Mouse (Mus musculus) kidney, adult 9 months (tissue): ENCODE results near the gene Ascc3.

Experiments used
- DNase-seq: peaks from one replicate; pipeline ENCODE4 v3.0.0; 2022

Ascc3 gene

GRCm38 (mm10) chr10:50763457-50764310 lies 171.2 kb downstream of the Ascc3 start:
- peak; percentile 34 for DNase-seq

DNA sequence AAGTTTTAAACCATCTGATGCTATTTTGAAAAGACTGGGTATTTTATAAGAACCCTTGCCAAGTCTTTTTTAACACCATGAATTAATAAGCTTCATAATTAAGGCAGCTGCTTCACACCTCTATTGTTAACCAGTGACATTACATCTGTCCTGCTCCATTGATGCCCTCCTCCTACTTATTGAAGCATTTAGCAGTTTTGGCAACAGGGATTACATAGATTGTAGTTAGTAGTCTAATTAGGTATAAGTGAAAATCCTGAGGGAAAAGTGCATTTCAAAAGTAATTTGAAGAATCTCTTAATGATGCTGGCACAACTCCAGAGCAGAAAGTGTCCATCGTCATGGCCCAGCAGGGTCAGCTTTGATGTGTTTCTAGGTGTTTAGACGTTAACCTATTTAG lies 180.3 kb downstream of the Ascc3 start:
- no peak for DNase-seq

DNA sequence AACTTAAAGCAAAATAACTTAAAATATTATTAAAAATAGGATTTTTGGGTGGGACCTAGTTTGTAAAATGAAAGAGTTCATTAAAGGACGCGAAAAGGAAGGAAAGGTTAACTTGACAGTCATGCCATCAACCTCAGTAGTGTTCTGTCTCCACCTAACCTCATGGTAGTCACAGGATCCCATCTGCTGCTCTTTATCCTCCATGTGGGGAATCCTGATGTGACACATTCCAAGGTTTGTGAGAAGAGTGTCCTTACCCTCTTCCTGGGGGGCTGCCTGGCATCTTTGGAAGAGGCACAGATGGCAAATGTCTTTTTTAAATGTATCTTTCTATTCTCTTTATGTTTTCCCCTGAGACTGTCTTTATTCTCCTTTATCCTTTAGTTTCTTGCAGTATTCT lies 181.4 kb downstream of the Ascc3 start:
- no peak for DNase-seq

- no peak for DNase-seq
These were observed 200.4 kb downstream of the Ascc3 start for GRCm38 (mm10) chr10:50792840-50793239.

GRCm38 (mm10) chr10:50801594-50801993 lies 209.1 kb downstream of the Ascc3 start:
- DNase-seq: peak; percentile 28

DNA sequence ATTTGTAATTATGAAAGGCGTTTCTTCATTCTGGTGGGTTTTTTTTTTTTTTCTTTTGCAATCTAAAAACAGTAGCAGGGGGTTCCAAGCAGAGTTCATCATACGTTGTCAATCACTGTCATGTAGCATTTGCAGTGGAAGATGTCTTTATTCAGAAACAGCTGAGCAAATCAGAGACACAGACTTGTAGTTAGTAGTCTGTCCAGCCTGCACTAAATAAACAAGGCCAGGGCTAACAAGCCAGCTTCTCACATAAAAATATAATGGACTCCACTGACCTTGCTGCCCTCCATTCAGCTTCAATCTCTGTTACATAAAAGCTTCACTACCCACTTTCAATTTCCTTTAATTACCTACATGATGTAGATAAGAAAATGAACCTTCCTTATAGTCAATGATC lies 209.9 kb downstream of the Ascc3 start:
- no peak for DNase-seq

DNA sequence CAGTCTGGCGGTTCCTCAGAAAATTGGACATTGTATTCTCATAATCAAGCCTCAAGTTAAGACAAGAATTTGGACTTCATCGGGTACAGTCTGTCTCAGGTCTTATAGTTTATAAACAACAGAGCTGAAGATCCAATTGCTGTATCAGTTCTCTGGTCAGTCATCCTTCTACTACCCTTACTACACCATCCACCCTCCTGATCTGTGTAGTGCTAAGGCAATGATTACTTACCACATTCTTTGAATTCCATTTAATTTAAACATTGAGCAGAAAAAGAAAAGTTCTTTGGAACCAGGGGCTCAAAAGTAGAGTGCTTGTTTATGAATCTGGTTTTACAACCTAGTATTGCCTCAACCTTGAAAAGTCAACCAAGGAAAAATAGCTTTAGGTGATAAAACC lies 213.7 kb downstream of the Ascc3 start:
- no peak for DNase-seq

DNA sequence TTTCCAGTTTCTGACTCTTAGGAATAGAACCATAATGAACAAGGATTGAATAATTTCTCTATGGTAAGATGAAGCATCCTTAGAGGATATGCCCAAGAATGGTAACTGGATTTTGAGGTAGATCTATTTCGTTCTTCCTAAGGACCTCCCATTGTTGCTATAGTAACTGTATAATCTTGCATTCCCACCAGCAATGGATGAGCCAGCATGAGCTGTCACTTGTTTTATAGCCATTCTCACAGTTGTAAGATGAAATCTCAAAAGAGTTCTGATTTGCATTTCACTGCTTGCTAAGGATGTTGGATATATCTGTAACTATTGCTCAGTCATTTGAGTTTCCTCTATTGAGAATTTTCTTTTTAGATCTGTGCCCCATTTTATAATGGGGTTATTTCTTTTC lies 229.9 kb downstream of the Ascc3 start:
- no peak for DNase-seq

- no peak for DNase-seq
These were observed 234.4 kb downstream of the Ascc3 start for GRCm38 (mm10) chr10:50826829-50827228.

GRCm38 (mm10) chr10:50834533-50834932 lies 242.1 kb downstream of the Ascc3 start:
- no peak for DNase-seq

- DNase-seq: no peak
These were observed 250.9 kb downstream of the Ascc3 start for GRCm38 (mm10) chr10:50843363-50843762.

DNA sequence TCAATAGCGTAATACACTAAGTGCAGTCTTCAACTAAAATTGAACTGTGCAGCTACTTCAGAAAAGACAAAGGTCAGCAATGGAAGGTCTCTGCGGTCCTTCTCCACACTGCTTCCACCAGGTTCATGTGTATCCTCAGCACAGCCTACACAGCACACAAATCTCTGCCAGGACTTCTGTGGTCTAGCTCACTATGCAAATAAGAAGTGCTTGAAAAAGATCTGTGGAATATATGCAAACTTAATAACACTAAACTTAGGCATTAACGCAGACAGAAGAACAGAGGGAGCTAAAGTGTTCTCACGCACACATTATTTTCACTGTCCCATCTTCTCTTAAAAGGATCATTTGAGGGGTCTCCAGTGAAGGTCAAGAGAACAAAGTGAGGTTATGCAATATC lies 275.7 kb downstream of the Ascc3 start:
- DNase-seq: peak; percentile 45

- DNase-seq: no peak
These were observed 284.5 kb downstream of the Ascc3 start for GRCm38 (mm10) chr10:50876952-50877351.

DNA sequence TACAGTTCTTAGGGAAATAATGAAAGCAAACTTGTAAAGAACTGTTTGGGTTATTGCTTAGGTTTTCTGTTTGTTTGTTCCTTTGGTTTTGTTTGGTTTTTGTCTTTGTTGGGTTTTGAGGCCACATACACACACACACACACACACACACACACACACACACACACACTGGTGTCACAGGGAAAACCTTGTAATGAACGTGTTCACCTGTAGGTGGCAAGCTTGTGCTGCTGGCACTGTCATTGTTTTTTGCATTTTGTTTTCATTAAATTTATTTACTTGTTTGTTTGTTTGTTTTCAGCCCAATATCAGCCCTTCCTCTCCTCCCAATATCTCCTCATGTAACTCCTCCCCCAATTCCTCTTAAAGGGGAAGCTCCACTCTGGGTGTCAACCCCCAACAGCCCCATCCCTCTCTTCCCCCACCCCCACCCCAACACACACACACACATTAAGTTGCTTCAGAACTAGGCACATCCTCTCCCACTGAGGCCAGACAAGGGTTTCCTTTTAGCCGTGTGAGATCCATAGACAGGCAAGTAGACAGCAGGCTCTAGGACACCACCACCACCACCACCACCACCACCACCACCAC lies 289.1 kb downstream of the Ascc3 start:
- no peak for DNase-seq

GRCm38 (mm10) chr10:50882366-50882765 lies 289.9 kb downstream of the Ascc3 start:
- no peak for DNase-seq

DNA sequence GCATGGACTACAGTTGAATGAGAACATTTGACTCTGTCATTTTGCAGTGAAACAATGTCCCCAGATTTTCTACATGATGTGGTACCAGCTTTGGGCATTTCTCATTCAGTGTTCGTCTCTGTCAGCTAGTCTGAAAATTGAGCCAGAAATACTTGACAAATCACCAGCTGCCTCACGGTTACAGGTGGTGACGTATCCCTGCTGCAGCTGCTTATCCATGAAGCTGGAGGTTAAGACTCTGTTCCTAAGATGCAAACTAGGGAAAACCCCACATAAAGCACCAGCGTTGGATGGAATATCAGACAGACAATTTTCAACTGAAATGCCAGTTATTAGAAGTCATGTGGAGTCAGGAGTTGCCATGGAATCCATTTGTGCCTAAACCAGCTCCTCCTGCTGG lies 293.8 kb downstream of the Ascc3 start:
- DNase-seq: no peak

DNA sequence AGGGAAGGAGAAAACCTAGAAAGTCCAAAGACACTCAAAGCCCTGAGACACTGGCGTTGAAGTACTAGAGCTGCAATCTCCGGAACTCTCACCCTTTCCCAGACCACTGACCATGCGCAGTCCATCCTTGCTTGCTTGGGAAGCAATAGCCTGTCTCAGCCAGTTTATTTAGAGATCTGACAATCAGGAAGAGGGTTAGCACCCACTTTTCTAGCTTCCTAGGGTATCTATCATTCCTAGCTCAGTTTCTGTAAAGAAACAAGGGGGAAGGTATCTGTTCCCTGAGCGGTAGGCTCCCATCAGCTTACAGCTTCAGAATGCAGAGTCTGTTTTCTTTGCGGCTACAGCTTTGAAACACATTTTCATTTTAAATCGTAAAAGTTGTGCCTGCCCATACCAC lies 298.2 kb downstream of the Ascc3 start:
- no peak for DNase-seq

GRCm38 (mm10) chr10:50891876-50892711 lies 299.6 kb downstream of the Ascc3 start:
- DNase-seq: no peak

- no peak for DNase-seq
These were observed 300.4 kb downstream of the Ascc3 start for GRCm38 (mm10) chr10:50892751-50893320.

DNA sequence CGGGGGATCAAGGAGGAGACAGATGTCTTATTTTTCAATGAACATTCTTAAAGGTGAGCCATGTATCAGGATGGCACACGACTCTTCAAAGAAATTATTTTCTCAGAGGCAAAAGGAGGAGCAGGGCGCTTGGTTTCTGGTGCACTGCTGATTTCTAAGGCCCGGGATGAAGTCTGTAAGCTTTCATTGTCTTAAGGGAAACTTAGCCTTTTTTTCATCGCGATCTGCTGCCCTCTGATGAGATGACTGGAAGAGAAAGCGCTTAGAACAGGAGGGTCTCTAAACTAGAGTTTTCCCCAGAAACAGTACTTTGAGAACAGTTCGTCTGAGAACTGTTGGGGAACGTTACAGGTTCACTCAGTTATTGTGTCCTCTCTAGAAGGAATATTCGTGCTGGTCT lies 301.1 kb downstream of the Ascc3 start:
- no peak for DNase-seq

DNA sequence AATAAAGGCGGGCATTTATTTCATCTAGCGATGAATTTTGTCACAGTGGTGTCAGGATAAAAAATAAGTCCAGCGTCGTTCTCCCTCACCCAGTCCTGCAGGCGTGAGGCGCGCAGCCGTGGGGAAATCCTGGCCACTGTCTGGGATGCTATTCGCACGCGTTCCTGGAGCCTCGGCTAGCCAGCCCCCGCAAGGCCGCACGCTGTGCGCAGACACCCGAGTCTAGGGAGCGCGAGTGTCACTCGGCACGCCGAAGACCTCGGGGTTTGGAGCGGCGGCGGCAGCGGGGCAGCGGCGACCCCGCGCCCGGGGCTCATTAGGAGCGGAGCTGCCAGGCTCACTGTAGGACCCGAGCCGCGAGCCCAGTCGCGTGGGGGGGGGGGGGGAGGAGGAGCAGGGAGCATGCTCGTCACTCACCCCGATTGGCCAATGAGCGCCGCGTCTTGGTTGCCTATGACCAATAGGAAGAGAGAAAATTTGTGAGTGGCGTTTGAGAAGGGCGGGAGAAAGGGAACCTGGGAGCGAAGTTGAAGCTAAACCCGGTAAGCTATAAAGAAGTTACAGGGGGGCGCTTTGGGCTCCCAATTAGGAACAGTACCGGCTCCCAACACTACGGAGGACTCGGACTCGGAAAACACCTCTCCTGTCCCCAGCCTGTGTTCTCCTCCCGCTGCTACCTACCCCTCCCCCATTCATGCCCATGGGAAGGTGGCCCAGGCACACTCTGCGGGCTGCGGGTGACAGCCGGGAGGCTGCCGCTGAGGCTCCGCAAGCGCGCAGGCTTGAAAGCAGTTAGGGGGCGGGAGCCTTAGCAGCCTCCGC lies 301.9 kb downstream of the Ascc3 start, which contains the start of gene Sim1:
Gene Sim1 (plus strand): TSS at position 585 of the 822 bp plus-strand sequence.
- DNase-seq: peak; percentile 86

- DNase-seq: no peak
These were observed 302.8 kb downstream of the Ascc3 start for GRCm38 (mm10) chr10:50895091-50895790.
